Mouse (Mus musculus) liver, embryonic 14 days (tissue): Measurements from ENCODE around the gene Aadacl3. TPM values are rescaled to one million over a fixed set of nuclear protein-coding genes. Genes with fewer than 3 reads are reported as not detected.

Source experiments
- polyA plus RNA-seq: library from polyadenylated mRNA; depleted of rRNA; stranded (reverse); fragments of >200 nt; gene quantifications from 2 replicates; pipeline ENCODE4 v1.2.3, GENCODE M21; 2012; rRNA removed

Gene Aadacl3
- polyA plus RNA-seq: not detected in 2 replicates

DNA sequence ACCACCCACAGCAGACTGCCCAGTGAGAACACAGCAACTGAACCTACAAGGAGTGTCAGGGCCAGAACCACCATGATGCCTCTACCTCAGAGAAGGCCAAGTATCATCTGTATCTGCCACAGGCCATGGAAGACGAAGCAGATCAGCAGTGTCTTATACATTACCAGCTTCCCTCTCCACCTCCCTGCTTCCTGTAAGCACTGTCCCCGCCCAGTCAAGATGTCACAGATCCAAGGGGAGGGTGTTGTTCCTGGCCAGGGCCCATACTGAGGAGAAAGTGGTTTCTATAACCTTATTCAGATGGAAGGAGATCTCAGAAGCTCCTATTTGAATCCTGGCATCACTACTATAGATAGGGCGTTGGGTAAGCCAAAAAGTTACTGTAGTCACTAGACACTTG is at the start of gene Aadacl3:
Gene Aadacl3 (minus strand): TSS at position 101 of the 400 bp plus-strand sequence.

GRCm38 (mm10) chr4:144453217-144453616 is 10.3 kb downstream of the Aadacl3 start, which contains the start of gene Gm9944:
Gene Gm9944, minus strand, starts transcription at chr4:144453317.

DNA sequence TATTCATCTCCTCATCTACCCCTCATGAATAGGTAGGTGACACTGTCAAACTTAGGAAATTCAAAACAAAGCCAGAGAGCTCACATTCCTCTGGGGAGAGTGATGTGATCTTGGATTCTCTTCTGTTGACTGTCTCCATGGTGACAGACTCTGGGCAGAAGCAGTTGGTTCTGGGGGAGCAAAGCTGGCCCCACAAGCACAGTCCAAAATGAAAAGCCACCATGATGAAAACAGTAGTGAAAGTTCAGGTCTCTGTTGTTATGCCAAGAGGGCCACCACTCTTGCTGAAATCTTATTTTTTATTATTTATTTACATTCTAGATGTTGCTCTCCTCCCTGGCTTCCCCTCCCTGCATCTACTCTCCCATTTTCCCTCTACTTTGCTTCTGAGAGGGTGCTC is 24.9 kb downstream of the Aadacl3 start, which contains the start of gene 1700012P22Rik:
Gene 1700012P22Rik (minus strand): TSS at position 101 of the 400 bp plus-strand sequence.

GRCm38 (mm10) chr4:144408290-144408689 is 55.3 kb downstream of the Aadacl3 start, which contains the start of gene Pramef12:
Gene Pramef12, minus strand, starts transcription at chr4:144408464.

Other genes starting within 250 kb of the Aadacl3 start
- gene Pramel5, start 183.3 kb downstream of the Aadacl3 start, polyA plus RNA-seq: not detected in 2 replicates
- gene Gm13128, start 133.5 kb downstream of the Aadacl3 start, polyA plus RNA-seq: not detected in 2 replicates
- gene Gm13119, start 105.8 kb downstream of the Aadacl3 start, polyA plus RNA-seq: not detected in 2 replicates
- gene Pramef20, start 85.8 kb downstream of the Aadacl3 start, polyA plus RNA-seq: not detected in 2 replicates
- gene Pramef12, start 55.3 kb downstream of the Aadacl3 start, polyA plus RNA-seq: 0.01 and 0.08 TPM in 2 replicates
- gene 1700012P22Rik, start 25.0 kb downstream of the Aadacl3 start, polyA plus RNA-seq: not detected in 2 replicates
- gene Gm9944, start 10.4 kb downstream of the Aadacl3 start, polyA plus RNA-seq: not detected in 2 replicates
- gene 9430007A20Rik, start 56.1 kb upstream of the Aadacl3 start, polyA plus RNA-seq: not detected in 2 replicates
- gene Gm13124, start 101.4 kb upstream of the Aadacl3 start, polyA plus RNA-seq: not detected in 2 replicates
- not detected in 2 replicates for gene Aadacl4, start 150.0 kb upstream of the Aadacl3 start, polyA plus RNA-seq
- not detected in 2 replicates for gene Gm436, start 222.6 kb upstream of the Aadacl3 start, polyA plus RNA-seq